Mouse (Mus musculus) layer of hippocampus, postnatal 10 days (tissue): Measurements from ENCODE around the gene Nkx2-3. TPM values are rescaled to one million over a fixed set of nuclear protein-coding genes. Genes with fewer than 3 reads are reported as not detected.

Source experiments
- DNase-seq, 2 experiments: peaks; one replicate each; pipeline ENCODE4 v3.0.0; 2021; ENCODE audit warnings: low spot score in 2 of 2
- long read RNA-seq: library from polyadenylated mRNA; stranded (forward); transcript quantifications from one replicate; pipeline ENCODE4 v2.0.0, GENCODE M21; 2023
- total RNA-seq, 2 experiments: library from RNA; stranded (reverse); gene quantifications; 2 replicates each; pipeline ENCODE4 v1.2.3; 2021

Nkx2-3 gene
- not detected for total RNA-seq
- long read RNA-seq, result 0 reads

GRCm38 (mm10) chr19:43612051-43612450 lies at the start of gene Nkx2-3:
TSS of gene Nkx2-3 (plus strand) at chr19:43612325.
- no peak for DNase-seq

- no peak for DNase-seq
Measured at GRCm38 (mm10) chr19:43563166-43563565, 49.0 kb upstream of the Nkx2-3 start.

- no peak for DNase-seq
Measured at GRCm38 (mm10) chr19:43568298-43568697, 43.8 kb upstream of the Nkx2-3 start.

GRCm38 (mm10) chr19:43569133-43569532 lies 43.0 kb upstream of the Nkx2-3 start:
- no peak for DNase-seq

- DNase-seq, result peak; percentile 76 to 83
Measured at GRCm38 (mm10) chr19:43570831-43571790, 41.0 kb upstream of the Nkx2-3 start.

GRCm38 (mm10) chr19:43579081-43579796 lies 32.9 kb upstream of the Nkx2-3 start:
- no peak for DNase-seq

GRCm38 (mm10) chr19:43581185-43581584 lies 30.9 kb upstream of the Nkx2-3 start:
- DNase-seq, result no peak

GRCm38 (mm10) chr19:43583192-43583591 lies 28.9 kb upstream of the Nkx2-3 start:
- no peak for DNase-seq

GRCm38 (mm10) chr19:43583595-43583994 lies 28.5 kb upstream of the Nkx2-3 start:
- no peak for DNase-seq

GRCm38 (mm10) chr19:43584788-43585187 lies 27.3 kb upstream of the Nkx2-3 start:
- DNase-seq, result no peak

GRCm38 (mm10) chr19:43592026-43592425 lies 20.1 kb upstream of the Nkx2-3 start:
- DNase-seq, result no peak

- no peak for DNase-seq
Measured at GRCm38 (mm10) chr19:43596981-43597380, 15.1 kb upstream of the Nkx2-3 start.

- DNase-seq, result no peak
Measured at GRCm38 (mm10) chr19:43598741-43599660, 13.1 kb upstream of the Nkx2-3 start.

GRCm38 (mm10) chr19:43599776-43600544 lies 12.2 kb upstream of the Nkx2-3 start:
- no peak for DNase-seq

- no peak for DNase-seq
Measured at GRCm38 (mm10) chr19:43600545-43601331, 11.4 kb upstream of the Nkx2-3 start.

GRCm38 (mm10) chr19:43601440-43601839 lies 10.7 kb upstream of the Nkx2-3 start:
- DNase-seq, result no peak

- DNase-seq, result no peak
Measured at GRCm38 (mm10) chr19:43601996-43602590, 10.0 kb upstream of the Nkx2-3 start.

GRCm38 (mm10) chr19:43603521-43603920 lies 8.6 kb upstream of the Nkx2-3 start:
- no peak for DNase-seq

- DNase-seq, result no peak
Measured at GRCm38 (mm10) chr19:43604492-43605120, 7.5 kb upstream of the Nkx2-3 start.
